Mouse (Mus musculus) myocyte (in vitro differentiated cells): ENCODE measurements around the gene Arfgef3. TPM values are rescaled to one million over a fixed set of nuclear protein-coding genes. Genes with fewer than 3 reads are reported as not detected.

Experiments
- H3K27me3 ChIP-seq: one replicate; pipeline ENCODE4 v1.6.1; 2011; ENCODE audit not compliant: control insufficient read depth, insufficient read depth, insufficient read length
- H3K36me3 ChIP-seq: one replicate; pipeline ENCODE4 v1.6.1; 2011; ENCODE audit not compliant: control insufficient read depth, insufficient read depth
- H3K4me2 ChIP-seq: one replicate; pipeline ENCODE4 v1.6.1; 2011; ENCODE audit warnings: low read depth, control low read depth
- H3K4me3 ChIP-seq: one replicate; pipeline ENCODE4 v1.5.1; 2011; ENCODE audit warnings: mild to moderate bottlenecking, control low read depth, moderate library complexity
- H3K79me2 ChIP-seq: one replicate; pipeline ENCODE4 v1.6.1; 2011; ENCODE audit not compliant: control insufficient read depth, insufficient read depth
- H3ac ChIP-seq: one replicate; pipeline ENCODE4 v1.6.1; 2011; ENCODE audit not compliant: control insufficient read depth, insufficient read length
- CEBPB ChIP-seq: IDR thresholded peaks from 2 replicates; pipeline ENCODE4 v1.6.1; 2011; ENCODE audit warnings: mild to moderate bottlenecking, moderate library complexity; ENCODE audit not compliant: poor library complexity, insufficient read depth, severe bottlenecking
- E2F4 ChIP-seq: IDR thresholded peaks from one replicate; pipeline ENCODE4 v1.6.1; 2011; ENCODE audit warnings: mild to moderate bottlenecking, control low read depth, moderate library complexity; ENCODE audit not compliant: insufficient read depth
- MAX ChIP-seq: IDR thresholded peaks from one replicate; pipeline ENCODE4 v1.6.1; 2011; ENCODE audit warnings: low read depth, mild to moderate bottlenecking, control low read depth
- MYOD1 ChIP-seq, 3 experiments: IDR thresholded peaks; one replicate each; pipeline ENCODE4 v1.6.1; 2011; ENCODE audit warnings: control low read depth in 2 of 3, low read depth in 2 of 3, mild to moderate bottlenecking in 2 of 3, moderate library complexity in 1 of 3; ENCODE audit not compliant: insufficient read length in 2 of 3, control insufficient read depth in 1 of 3
- MYOG ChIP-seq, 3 experiments: IDR thresholded peaks; one replicate each; pipeline ENCODE4 v1.6.1; 2011; ENCODE audit warnings: control low read depth in 2 of 3, low read depth in 2 of 3, mild to moderate bottlenecking in 2 of 3; ENCODE audit not compliant: insufficient read length in 2 of 3, control insufficient read depth in 1 of 3, insufficient read depth in 1 of 3
- POLR2A ChIP-seq: IDR thresholded peaks from one replicate; pipeline ENCODE4 v1.6.1; 2011; ENCODE audit warnings: low read depth, mild to moderate bottlenecking, control low read depth, moderate library complexity; ENCODE audit not compliant: insufficient read length
- POLR2AphosphoS2 ChIP-seq: IDR thresholded peaks from one replicate; pipeline ENCODE4 v1.6.1; 2011; ENCODE audit warnings: low read depth, control low read depth; ENCODE audit not compliant: insufficient read length
- REST ChIP-seq: IDR thresholded peaks from one replicate; pipeline ENCODE4 v1.6.1; 2011; ENCODE audit warnings: mild to moderate bottlenecking, control low read depth, moderate library complexity; ENCODE audit not compliant: insufficient read depth, insufficient read length
- SRF ChIP-seq: IDR thresholded peaks from one replicate; pipeline ENCODE4 v1.6.1; 2011; ENCODE audit warnings: low read depth; ENCODE audit not compliant: control insufficient read depth, insufficient read length
- TCF12 ChIP-seq: IDR thresholded peaks from one replicate; pipeline ENCODE4 v1.6.1; 2011; ENCODE audit warnings: mild to moderate bottlenecking, control low read depth; ENCODE audit not compliant: poor library complexity, insufficient read depth, severe bottlenecking
- TCF3 ChIP-seq: IDR thresholded peaks from one replicate; pipeline ENCODE4 v1.6.1; 2011; ENCODE audit warnings: low read depth, control low read depth; ENCODE audit not compliant: insufficient read length
- USF1 ChIP-seq: IDR thresholded peaks from one replicate; pipeline ENCODE4 v1.6.1; 2011; ENCODE audit warnings: low read depth, mild to moderate bottlenecking, control low read depth, moderate library complexity
- polyA plus RNA-seq: library from polyadenylated mRNA; unstranded; fragments of >200 nt; fragmentation: generic; extraction: Trizol; gene quantifications from one replicate; pipeline ENCODE4 v1.2.1, GENCODE M21; 2012; ENCODE audit warnings: missing spikeins

The Arfgef3 gene
- polyA plus RNA-seq, 1 experiment: not detected

GRCm38 (mm10) chr10:18597601-18598000, 146.1 kb downstream of the Arfgef3 start:
- no peak for TF ChIP-seq POLR2AphosphoS2
- TF ChIP-seq MAX: no peak
- TF ChIP-seq POLR2A: no peak
- Histone ChIP-seq H3K36me3 (no peaks in the 10 kb centered on the region), H3K4me2 (no peak overlapping the region), H3K27me3 (no peaks in the 10 kb centered on the region), H3ac (no peak overlapping the region), H3K79me2 (no peaks in the 10 kb centered on the region), H3K4me3 (no peak overlapping the region)

GRCm38 (mm10) chr10:18589455-18589854, 154.3 kb downstream of the Arfgef3 start:
- no peak overlapping the region for H3K4me2 ChIP-seq
- H3K36me3 ChIP-seq: no peaks in the 10 kb centered on the region
- H3ac ChIP-seq: no peak overlapping the region
- TF ChIP-seq POLR2AphosphoS2 (no peak), TCF12 (no peak), MYOG (IDR thresholded peaks at IDR 0.05; ENCODE audit: control insufficient read depth in 1 of 3, insufficient read depth in 1 of 3, insufficient read length in 2 of 3, low read depth in 2 of 3) (no peak), TCF3 (no peak), USF1 (peak; percentile 51), MYOD1 (IDR thresholded peaks at IDR 0.05; ENCODE audit: control insufficient read depth in 1 of 3, insufficient read length in 2 of 3, low read depth in 2 of 3) (peak in 1 of 3 experiments; percentile 15), MAX (no peak)
- H3K27me3 ChIP-seq: peaks cover 15% of the 10 kb centered on the region
- H3K79me2 ChIP-seq: no peaks in the 10 kb centered on the region
- no peak overlapping the region for H3K4me3 ChIP-seq

- TF ChIP-seq POLR2AphosphoS2: no peak
- TF ChIP-seq REST: no peak
- TF ChIP-seq POLR2A: no peak
- TF ChIP-seq CEBPB: no peak
- no peak for TF ChIP-seq USF1
- TF ChIP-seq TCF3: no peak
- TF ChIP-seq MYOG (IDR thresholded peaks at IDR 0.05; ENCODE audit: control insufficient read depth in 1 of 3, insufficient read depth in 1 of 3, insufficient read length in 2 of 3, low read depth in 2 of 3): no peak
- TF ChIP-seq TCF12: no peak
- no peak for TF ChIP-seq MAX
- no peak for TF ChIP-seq SRF
- TF ChIP-seq E2F4: no peak
- TF ChIP-seq MYOD1 (IDR thresholded peaks at IDR 0.05; ENCODE audit: control insufficient read depth in 1 of 3, insufficient read length in 2 of 3, low read depth in 2 of 3): no peak
- Histone ChIP-seq H3K4me3 (no peak overlapping the region), H3K4me2 (peak overlapping the region; percentile 18), H3K27me3 (peaks cover 2% of the 10 kb centered on the region), H3K79me2 (no peaks in the 10 kb centered on the region), H3ac (no peak overlapping the region), H3K36me3 (no peaks in the 10 kb centered on the region)
These were observed 159.6 kb downstream of the Arfgef3 start for GRCm38 (mm10) chr10:18584188-18584587.

- TF ChIP-seq E2F4 (no peak), POLR2A (no peak), MAX (no peak), REST (no peak), CEBPB (no peak), POLR2AphosphoS2 (no peak), SRF (no peak), TCF3 (no peak), TCF12 (no peak), USF1 (no peak), MYOD1 (IDR thresholded peaks at IDR 0.05; ENCODE audit: control insufficient read depth in 1 of 3, insufficient read length in 2 of 3, low read depth in 2 of 3) (no peak), MYOG (IDR thresholded peaks at IDR 0.05; ENCODE audit: control insufficient read depth in 1 of 3, insufficient read depth in 1 of 3, insufficient read length in 2 of 3, low read depth in 2 of 3) (no peak)
- Histone ChIP-seq H3K4me2 (no peak overlapping the region), H3K79me2 (no peaks in the 10 kb centered on the region), H3K27me3 (no peaks in the 10 kb centered on the region), H3K4me3 (no peak overlapping the region), H3K36me3 (no peaks in the 10 kb centered on the region), H3ac (no peak overlapping the region)
These were observed 171.2 kb downstream of the Arfgef3 start for GRCm38 (mm10) chr10:18572581-18572980.

- Histone ChIP-seq H3ac (no peak overlapping the region), H3K79me2 (no peaks in the 10 kb centered on the region), H3K4me2 (no peak overlapping the region), H3K4me3 (no peak overlapping the region), H3K27me3 (no peaks in the 10 kb centered on the region), H3K36me3 (no peaks in the 10 kb centered on the region)
- TF ChIP-seq MAX: no peak
- no peak for TF ChIP-seq POLR2A
- TF ChIP-seq MYOG (IDR thresholded peaks at IDR 0.05; ENCODE audit: control insufficient read depth in 1 of 3, insufficient read depth in 1 of 3, insufficient read length in 2 of 3, low read depth in 2 of 3): no peak
- TF ChIP-seq SRF: no peak
These were observed 180.8 kb downstream of the Arfgef3 start for GRCm38 (mm10) chr10:18562940-18563339.
